Mouse (Mus musculus) cerebellum, postnatal 4 days (tissue): ENCODE results near the gene Ccdc90b.

ENCODE experiments used
- DNase-seq, 2 experiments: peaks; one replicate each; pipeline ENCODE4 v3.0.0; 2022; ENCODE audit warnings: low spot score in 2 of 2, mixed read lengths in 1 of 2

The Ccdc90b gene

DNA sequence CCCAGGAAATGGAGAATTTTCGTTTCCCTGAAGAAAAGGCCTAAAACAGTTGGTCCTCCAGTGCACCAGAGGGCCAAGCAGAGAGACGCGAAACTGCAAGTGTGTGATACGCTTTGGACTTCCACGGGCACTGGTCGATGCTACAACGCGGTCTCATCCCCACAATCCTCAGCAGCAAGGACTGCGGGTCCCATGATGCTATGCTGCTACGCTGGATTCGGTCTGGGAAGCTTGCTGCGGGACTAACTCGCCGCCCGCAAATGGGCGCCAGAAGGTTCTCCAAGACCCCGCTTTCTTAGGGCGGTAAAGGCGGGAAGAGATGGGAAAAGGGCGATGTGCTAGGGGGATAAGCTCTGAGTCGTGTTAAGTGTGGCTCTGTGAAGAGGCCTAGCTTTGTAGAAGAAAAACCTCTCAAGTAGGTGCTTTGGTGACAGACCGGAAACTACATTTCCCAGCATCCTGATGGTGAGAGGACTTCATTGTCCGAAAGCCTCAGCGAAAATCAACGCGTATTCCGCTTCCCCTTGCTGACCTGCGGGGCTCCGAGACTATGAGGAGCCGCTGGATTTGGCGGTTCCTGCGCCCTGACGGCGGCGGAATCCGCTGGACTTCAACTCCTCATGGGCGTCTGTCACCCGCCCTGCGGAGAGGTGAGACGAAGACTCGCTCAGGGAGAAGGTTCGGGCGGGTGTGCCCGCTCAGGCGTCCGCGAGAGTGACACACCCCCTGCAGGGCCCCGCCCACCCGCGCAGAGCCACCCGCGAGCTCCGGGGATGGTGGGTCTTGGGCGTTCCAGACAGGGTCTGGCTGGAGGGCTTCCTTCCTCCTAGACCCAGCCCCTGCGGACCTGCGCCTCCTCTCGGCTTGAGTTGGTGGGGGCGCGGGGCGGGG is at the start of gene Ccdc90b:
Gene Ccdc90b (plus strand): TSS at position 164 of the 891 bp plus-strand sequence.
- DNase-seq = peak; percentile 65 to 82

DNA sequence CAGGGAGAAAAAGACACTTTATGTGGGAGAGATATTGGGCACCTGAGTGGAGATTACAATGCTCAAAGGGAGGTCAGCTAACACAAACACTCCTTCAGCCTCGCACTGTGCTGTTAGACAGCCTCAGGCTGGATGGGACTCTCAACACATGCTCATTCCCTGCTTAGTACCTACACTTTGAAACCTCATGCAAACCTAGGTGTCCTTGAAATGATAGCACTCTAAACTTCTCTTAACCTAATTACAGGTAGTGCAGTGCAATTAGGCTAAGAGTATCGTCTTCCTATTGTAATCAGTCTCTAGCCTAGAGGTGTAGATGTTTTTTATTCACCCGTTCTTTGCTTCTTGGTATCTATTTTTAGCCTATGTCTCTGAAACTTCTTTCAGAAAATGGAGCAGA is 40.6 kb upstream of the Ccdc90b start:
- no peak for DNase-seq

DNA sequence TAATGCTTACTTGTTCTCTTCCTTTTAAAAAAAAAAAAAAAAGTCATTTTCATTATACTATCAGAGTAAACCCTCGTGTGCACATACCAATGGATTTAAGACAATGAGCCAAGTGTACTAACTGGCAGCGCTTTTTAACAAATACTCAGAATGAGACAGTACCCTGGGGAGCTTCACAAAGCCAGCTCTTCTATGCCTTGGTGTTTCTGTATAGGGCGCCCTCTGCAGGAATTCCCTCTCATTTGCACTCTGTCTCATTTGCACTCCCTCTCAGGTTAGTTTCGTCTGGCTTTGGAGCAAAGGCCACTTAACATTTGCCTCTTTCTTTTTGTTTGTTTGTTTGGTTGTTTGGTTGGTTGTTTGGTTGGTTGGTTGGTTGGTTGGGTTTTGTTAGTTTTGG is 40.1 kb upstream of the Ccdc90b start:
- peak in 1 of 2 experiments; percentile 38 for DNase-seq

DNA sequence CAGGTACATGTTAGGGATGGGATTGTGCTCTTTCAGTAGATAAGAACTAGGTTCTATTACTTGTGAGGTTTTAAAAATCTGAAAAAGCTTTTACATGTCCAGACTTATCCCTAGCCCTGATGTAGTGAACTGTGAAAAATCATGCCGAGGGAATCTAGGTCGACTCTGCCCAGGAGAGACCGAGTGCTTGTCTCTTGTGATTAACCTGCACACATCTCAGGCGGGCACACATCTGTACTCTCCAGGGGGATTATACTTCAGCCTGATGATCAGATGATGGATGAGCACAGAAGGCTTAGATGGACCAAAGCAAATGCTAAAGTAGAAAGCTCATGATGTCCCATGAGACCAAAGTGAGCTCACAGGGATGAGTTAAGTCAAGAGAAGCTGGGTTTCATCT is 31.7 kb upstream of the Ccdc90b start:
- no peak for DNase-seq

DNA sequence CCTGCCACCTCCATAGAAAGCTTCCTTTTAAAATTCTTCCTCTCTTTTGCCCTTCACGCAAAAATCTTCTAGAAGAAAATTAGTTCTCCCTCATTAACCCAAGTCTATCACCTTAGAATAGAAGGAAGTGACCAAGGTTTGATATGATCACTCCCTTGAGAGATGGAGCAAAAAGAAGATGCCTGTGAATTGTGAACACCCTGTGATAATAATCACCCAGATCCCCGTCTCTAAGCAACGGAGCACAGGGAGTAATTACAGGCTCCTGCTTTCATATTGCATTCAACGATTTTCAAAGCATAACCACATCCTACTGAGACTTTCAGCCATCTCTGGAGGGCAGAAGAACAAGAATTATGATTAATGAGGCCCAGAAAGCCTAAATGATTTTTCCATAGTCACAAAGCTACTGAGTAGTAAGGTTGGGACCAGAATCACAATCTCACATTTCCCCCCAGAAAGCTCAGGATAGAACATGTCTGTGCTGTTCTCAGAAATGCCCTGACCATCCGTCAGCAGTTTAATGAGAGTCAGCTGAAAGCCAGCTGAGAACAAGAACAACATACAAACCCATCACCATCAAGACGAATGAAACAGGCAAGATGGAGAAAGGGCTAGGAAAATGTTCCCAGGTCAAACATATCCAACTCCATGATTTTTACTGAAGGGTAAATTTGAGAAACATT is 28.5 kb upstream of the Ccdc90b start:
- no peak for DNase-seq

DNA sequence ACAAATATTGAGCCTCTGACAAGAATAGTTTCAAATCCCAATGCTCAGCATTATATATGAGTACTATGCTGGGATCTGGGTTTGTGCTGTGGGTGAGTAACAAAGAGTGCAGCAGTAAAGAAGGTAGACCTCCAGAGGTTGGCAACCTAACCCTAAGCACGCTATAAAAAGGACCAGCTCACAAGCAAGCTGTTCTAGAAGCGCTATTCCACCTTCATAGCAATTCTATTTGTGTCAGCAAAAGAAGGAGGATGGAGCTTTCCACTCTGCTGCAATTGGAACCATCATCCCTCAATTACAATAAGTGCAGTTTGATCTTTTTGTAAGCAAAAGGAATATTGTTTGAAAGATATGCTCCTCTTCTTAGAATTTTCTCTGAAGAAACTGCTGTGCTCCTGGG is 14.2 kb upstream of the Ccdc90b start:
- no peak for DNase-seq

DNA sequence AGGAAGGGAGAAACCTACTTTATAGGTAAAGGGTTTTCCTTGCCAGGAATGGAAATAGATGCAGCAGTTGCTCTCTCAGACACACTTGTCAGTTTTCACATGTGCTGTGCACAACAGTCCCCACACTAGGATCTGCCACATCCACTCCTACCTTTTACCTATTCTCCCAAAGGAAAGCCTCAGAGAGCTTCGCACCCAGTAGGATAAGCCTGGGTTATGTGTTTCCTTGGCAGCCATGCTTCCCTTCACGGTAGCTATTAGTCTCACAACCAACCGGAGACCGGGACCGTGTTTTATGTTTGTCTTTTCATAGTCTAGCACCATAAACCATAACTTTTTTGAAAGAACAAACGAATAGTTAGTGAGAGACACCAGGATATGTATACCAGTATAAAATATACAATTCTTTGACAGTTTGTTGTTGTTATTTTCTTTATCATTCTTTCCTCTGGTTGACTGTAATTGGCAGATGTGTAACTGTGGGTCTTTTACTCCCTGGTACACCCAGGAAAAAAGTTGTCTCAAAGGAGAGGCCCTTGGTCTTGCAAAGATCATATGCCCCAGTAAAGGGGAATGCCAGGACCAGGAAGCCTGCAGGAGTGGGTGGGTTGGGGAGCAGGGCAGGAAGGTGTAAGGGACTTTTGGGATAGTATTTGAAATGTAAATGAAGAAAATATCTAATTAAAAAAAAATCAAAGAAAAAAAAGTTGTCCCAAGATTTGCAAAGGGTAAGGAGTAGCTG is 10.5 kb upstream of the Ccdc90b start:
- DNase-seq = no peak

DNA sequence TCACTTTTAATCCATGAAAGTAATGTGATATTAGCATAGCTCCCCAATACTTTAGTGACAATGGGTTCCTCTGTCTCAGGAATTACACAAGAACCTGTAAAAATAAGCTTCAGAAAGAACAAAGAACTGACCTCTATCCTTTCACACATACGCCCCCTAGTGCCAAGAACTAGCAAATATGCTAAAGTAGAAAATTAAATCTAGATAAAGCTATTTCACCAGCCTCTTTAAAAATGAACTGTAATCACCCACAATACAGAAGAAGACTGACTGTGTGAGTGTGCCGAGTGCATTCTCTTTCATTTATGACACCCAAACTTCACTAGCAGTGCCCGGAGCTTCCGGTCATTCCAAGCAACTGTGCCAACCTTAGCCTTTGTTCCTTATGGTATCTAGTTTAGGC is 10.0 kb upstream of the Ccdc90b start:
- peak in 1 of 2 experiments; percentile 18 for DNase-seq

DNA sequence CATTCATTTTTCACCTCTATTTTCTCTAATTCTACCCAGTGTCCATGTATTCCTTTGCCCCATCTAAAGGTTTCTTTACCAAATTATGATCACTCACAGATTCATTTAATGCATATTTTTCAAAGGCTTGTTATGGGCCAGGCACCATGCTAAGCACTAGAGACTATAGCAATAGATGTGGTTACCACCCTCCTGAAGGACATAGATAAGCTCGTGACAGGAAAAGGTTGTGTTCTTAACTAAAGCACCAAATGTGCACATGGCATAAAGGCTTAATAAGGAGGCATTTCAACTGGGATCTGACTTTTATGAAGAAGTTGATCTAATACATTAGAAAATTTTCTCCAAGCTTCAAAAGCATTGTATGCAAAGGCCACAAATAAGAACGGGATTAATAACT is 2.2 kb upstream of the Ccdc90b start:
- no peak for DNase-seq

DNA sequence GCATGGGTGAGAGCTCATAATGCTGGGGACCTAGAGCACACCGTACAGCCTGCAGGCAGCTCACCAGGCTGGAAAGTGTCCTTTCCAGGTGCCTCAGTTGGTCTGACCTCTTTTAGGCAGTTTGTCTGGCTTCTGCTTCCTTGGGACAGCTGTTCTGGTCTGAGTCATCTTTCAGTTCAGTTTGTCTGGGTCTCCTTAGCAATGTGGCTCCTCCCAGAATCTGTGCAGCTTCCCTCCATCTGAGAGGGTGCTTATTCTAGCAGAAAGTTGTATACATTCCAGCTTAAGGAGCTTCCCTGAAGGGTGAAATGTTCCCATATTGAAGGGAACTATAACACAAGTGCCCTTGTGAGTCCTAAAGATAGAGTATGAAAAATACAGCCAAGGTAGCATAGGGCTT is 5.8 kb downstream of the Ccdc90b start:
- no peak for DNase-seq

DNA sequence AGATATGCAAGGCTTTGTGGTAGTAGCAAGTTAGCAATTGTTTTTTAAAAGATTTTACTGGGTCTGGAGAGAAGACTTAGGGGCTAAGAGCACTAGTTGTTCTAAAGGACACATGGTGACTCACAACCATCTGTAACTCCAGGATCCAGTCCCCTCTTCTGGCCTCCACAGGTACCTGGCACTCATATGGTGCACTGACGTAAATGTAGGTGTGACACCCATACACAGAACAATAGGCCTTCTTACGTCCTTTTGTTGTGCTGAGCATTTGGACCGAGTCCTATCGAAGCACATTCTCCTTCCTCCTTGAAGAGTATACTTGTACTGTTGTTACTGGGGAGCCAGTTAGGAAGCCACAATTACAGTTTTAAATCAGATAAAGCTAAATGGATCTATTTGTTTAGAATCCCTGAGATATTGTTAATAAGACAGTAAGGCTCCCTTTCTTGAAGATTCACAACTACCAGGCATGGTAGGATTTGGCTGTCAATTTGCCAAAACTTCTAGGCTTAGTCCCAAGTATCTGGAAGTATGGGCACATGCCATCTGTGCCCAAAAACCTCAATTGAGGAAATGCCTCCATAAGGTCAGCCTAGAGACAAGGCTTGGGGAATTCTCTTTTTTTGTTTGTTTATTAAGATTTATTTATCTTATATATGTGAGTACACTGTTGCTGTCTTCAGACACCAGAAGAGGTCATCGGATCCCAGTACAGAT is 19.7 kb downstream of the Ccdc90b start:
- DNase-seq = no peak

DNA sequence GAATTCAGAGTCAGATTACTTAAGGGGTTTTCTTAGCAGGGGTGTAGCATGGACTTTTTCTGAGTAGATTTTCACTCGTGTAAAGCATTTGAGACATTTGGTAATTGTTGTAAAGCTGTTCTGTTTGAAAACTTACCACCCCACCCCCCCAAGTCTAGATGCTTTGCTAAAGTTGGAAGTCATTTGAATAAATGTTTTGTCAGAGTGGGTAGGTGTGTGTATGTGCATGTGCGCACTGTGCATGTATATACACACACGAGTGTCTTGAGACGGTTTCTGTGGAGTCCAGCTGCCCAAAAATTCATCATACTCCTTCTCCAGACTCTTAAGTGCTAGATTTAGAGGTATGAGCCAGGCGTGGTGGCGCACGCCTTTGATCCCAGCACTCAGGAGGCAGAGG is 22.6 kb downstream of the Ccdc90b start:
- DNase-seq = no peak

DNA sequence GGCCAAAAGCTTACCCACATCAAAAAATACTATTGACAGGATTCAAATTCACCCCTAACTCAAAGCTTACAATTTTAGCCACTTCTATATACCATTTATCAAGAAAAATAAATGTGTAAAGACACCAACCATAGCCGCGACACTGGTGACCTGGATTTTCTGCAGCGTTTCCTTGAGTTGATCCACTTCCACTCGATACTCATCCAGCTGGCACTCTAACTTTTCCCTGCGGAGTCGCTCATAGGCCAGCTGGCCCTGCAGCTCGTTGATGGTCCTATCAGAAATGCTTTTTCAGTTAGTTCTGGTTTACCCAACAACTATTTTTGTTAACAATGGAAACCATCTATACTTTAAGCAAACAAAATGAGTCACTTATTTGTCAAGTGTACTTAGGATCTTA is 29.0 kb downstream of the Ccdc90b start:
- no peak for DNase-seq

DNA sequence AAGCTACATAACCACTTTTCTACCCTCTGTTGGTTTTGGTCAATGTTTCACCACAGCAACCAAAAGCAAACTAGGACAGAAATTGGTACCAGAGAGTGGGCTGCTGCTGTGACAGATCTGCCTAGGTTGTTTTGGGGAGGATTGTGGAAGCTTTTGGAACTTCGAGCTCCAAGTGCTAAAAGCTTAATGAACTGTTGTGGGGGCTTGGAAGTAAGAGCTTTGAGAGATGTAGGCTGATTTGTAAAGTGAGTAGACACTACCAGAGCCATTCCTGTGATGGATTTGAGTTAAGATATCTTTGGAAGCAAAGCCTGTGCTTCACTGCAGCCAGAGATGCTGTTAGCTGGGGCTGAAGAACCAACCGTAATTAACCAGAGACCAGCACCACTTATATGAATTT is 29.9 kb downstream of the Ccdc90b start:
- DNase-seq = no peak

DNA sequence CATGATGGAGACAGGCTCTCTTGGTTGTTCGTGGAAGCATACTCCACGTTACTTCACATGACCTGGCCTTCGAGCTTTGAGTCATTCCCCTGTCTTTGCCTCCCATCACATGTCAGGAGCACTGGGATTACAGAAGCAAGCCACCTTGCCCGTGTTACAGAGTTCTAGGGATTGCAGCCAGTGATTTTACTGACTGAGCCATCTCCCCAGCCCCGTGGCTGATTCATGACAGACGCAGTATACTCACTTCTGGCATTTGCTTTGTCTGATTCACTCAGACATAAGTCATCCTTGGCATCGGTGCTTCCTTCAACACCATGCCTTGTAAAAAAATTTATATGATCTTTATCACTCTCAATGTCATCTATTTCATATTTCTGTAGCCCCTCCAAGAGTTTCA is 44.0 kb downstream of the Ccdc90b start:
- DNase-seq = no peak

DNA sequence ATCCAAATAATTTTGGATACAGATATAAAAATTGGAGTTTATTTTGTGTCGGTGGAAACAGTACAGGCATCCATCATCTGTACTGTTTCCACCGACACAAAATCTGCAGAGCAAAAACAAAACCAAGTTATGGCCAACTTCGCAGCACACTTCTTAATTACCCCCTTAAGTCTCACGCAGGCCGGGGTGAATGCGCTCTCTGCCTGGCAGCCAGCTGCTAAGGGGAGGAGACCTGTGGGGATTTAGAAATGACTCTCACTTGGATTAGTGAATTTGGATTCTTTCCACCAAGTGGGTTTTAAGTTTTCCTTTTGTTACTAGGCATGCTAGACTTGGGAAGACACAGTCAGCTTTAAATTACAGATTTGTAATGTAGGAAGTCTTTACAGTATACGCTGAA is 49.9 kb downstream of the Ccdc90b start:
- no peak for DNase-seq

DNA sequence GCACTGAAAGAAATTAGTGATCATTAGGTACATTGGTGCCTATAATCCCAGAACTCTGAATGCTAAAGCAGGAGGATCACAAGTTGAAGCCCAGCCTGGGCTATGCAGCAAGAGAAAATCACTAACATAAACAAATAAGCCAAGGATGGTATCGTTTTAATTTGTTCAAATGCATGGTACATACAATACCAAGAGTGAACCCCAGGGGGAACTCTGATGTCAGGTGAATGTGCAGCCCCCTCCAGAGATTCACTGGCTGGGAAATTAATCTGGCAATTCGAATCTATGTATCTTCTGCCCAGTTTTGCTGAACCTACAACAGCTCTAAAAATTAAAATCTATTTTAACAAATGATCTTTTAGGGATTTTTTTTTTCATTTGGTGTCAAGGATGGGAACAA is 63.5 kb downstream of the Ccdc90b start:
- DNase-seq = no peak

DNA sequence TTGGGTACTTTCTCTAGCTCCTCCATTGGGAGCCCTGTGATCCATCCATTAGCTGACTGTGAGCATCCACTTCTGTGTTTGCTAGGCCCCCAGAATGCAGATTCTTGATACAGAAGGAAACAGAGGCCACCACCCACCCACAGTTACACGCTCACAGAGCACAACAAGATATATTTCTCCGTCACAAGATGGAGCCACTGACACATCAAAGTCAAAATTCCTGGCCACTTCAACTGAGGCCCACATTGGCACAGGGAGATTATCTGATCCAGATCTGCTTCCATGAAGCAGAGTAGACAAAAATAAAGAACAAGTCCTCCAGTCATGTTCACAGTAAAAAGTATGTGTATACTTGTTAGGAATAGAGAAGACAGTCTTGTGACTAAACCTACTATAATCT is 69.2 kb downstream of the Ccdc90b start:
- no peak for DNase-seq
